Mouse (Mus musculus) G1E-ER4 (cell line): ENCODE measurements around the gene Olfr224. TPM values are rescaled to one million over a fixed set of nuclear protein-coding genes. Genes with fewer than 3 reads are reported as not detected.

Experiments used
- GATA1 ChIP-seq: IDR thresholded peaks from one replicate; pipeline ENCODE4 v1.8.0; 2012; ENCODE audit warnings: low read length, inconsistent platforms
- polyA plus RNA-seq: library from polyadenylated mRNA; stranded (reverse); fragments of >175 nt; gene quantifications from 2 replicates; pipeline ENCODE4 v1.2.3, GENCODE M21; 2012

The Olfr224 gene
- polyA plus RNA-seq: not detected in 2 replicates

GRCm38 (mm10) chr11:58570405-58570804 lies at the start of gene Olfr224:
Olfr224 (minus strand) TSS chr11:58570553.
- TF ChIP-seq GATA1: no peak

- no peak for TF ChIP-seq GATA1
These were observed 48.4 kb upstream of the Olfr224 start for GRCm38 (mm10) chr11:58618793-58619192.

GRCm38 (mm10) chr11:58618369-58618768 lies 48.0 kb upstream of the Olfr224 start:
- TF ChIP-seq GATA1: no peak

- no peak for TF ChIP-seq GATA1
These were observed 45.6 kb upstream of the Olfr224 start, which contains the start of gene 2210407C18Rik for GRCm38 (mm10) chr11:58615975-58616374. 2210407C18Rik (minus strand) TSS chr11:58616075.

- TF ChIP-seq GATA1: no peak
These were observed 44.2 kb upstream of the Olfr224 start for GRCm38 (mm10) chr11:58614526-58614925.

GRCm38 (mm10) chr11:58613359-58613758 lies 43.0 kb upstream of the Olfr224 start:
- no peak for TF ChIP-seq GATA1

- no peak for TF ChIP-seq GATA1
These were observed 36.7 kb upstream of the Olfr224 start for GRCm38 (mm10) chr11:58607030-58607429.

GRCm38 (mm10) chr11:58606177-58606919 lies 36.0 kb upstream of the Olfr224 start:
- TF ChIP-seq GATA1: no peak

- no peak for TF ChIP-seq GATA1
These were observed 34.9 kb upstream of the Olfr224 start for GRCm38 (mm10) chr11:58605228-58605627.

GRCm38 (mm10) chr11:58604688-58605087 lies 34.3 kb upstream of the Olfr224 start:
- no peak for TF ChIP-seq GATA1

GRCm38 (mm10) chr11:58602800-58603560 lies 32.6 kb upstream of the Olfr224 start:
- no peak for TF ChIP-seq GATA1

- no peak for TF ChIP-seq GATA1
These were observed 31.7 kb upstream of the Olfr224 start for GRCm38 (mm10) chr11:58602062-58602461.

- no peak for TF ChIP-seq GATA1
These were observed 27.5 kb upstream of the Olfr224 start for GRCm38 (mm10) chr11:58597837-58598236.

GRCm38 (mm10) chr11:58594814-58595213 lies 24.5 kb upstream of the Olfr224 start, which contains the start of gene Olfr324:
Olfr324 (plus strand) TSS chr11:58595114.
- TF ChIP-seq GATA1: no peak

- TF ChIP-seq GATA1: no peak
These were observed 18.4 kb upstream of the Olfr224 start for GRCm38 (mm10) chr11:58588620-58589250.

- TF ChIP-seq GATA1: no peak
These were observed 17.6 kb upstream of the Olfr224 start for GRCm38 (mm10) chr11:58587898-58588348.
